Mouse (Mus musculus) CD8-positive naive resting alpha-beta T cell, adult 2 months (primary cell): ENCODE results near the gene Rps10.

ENCODE experiments used
- DNase-seq, 2 experiments: peaks; one replicate each; pipeline ENCODE4 v3.0.0; 2022; ENCODE audit warnings: low read depth in 2 of 2, low spot score in 2 of 2

Rps10 gene

DNA sequence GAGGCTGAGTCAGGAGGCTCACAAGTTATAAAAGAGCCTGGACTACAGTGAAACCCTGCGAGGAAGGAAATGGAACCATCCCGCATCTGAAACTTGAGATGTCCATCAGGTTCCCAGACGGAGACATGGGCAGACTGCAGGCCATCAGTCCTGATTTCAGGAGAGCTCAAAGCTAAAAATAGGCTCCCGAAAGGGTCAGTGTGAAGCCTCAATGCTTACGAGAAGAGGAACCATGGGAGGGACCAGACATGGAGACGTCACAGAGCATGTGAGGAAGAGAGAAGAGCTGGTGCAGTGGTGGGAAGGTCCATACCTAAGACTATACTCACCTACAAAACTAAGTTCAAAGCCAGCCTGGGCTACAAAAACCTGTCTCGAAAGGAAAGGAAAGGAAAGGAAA lies 21.1 kb downstream of the Rps10 start:
- DNase-seq = no peak

DNA sequence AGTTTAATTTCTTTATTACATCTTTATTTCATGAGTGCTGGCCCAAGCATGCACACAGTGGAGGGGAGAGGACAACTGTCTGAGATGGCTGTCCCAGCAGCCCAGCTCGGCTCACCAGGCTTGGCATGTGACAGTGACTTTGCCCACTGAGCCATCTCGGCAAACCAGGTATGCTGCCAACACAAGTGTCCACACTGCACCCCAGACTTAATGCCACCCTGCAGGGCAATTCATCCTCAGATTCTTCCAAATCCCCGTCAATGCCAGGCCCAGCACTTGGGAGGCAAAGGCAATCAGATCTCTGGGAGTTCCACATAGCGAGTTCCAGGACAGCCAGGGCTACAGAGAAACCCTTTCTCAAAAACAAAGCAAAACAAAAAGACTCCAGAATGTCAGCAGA lies 23.5 kb downstream of the Rps10 start:
- no peak for DNase-seq

DNA sequence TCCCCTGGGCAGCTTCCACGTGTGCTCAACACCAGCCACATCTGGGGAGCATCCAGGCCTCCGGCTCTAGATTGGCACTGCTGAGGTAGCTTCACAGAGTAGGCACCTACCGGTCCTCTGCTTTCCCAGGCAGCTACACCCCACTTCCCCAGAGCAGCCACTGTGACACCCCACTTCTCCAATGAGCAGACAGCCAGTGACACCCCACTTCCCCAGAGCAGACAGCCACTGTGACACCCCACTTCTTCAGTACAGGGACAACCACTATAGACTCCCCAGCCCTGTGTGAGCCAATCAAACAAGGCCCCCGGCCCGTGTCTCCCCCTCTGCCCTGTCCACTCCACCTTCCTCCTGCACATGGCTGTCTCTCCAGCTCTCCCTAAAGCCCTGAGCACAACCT lies 24.5 kb downstream of the Rps10 start:
- DNase-seq = no peak

DNA sequence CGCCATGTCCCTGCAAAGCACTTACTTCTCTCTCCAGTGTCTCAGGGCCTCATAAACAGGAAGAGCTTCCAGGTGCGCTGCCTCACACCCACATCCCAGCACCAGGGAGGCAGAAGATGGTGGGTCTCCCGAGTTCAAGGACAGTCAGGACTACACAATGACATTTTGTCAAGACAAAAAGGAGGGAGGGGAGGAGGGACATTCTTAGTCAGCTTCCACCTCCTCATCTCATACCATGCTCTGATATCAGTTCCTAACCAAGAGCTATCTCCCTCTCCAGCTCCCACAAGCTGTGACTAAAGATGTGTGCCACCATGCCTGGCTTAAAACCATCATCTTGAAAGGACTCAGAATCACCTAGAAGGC lies 25.0 kb downstream of the Rps10 start:
- DNase-seq = no peak

DNA sequence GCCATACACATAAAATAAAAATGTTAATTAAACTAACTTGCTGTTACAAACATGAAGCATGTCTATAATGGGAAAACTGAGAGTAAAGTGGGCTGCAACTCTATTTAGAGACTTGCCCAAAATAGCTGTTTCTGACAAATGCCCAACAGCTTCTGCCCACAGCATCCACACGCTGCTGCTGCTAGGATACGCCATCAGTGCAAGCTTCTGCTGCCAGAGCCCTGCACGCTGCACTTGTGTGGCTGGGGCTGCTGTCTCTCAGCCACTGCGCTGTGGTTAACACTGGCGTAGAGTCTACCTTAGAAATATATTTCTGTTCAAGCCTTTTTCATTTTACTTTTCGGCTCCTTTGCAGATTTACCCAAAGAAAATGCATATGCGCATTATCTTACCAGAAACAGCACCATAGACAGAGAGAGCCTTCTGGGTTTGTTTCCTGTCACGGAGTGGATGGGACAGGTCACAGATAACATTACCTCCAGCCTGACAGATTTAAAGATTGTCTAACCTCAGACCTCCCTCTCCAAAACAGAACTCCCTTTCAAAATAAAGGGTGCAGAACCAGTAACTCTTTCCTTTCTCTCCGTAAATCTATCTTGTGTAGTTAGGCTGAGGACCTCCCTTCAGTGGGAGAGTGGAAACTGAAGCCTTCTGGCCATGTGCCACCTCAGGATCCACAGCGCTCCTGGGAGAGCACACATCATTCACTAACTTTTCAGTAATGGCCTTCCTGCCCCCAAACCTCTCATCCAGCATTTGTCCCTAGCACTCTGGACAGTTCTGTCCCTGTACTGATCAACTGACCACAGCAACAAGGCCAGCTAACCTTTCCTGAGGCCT lies 25.6 kb downstream of the Rps10 start:
- no peak for DNase-seq

DNA sequence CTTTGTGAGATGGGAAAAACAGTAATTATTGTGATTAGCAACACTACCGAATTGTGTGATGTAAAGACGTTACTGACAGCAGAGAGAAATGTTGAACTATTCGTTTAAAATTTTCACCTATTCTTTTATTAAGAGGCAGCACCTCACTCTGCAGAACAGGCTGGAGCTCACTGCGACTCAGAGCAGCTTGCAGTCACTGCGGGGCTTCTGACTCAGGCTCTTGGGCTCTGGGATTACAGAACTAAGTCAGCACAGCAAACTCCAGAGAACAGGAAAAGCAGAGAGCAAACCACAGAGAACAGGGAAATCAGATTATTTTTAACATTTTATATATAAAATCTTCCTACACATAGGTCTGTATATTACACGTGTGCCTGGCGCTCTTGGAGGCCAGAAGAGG lies 26.9 kb downstream of the Rps10 start:
- no peak for DNase-seq

DNA sequence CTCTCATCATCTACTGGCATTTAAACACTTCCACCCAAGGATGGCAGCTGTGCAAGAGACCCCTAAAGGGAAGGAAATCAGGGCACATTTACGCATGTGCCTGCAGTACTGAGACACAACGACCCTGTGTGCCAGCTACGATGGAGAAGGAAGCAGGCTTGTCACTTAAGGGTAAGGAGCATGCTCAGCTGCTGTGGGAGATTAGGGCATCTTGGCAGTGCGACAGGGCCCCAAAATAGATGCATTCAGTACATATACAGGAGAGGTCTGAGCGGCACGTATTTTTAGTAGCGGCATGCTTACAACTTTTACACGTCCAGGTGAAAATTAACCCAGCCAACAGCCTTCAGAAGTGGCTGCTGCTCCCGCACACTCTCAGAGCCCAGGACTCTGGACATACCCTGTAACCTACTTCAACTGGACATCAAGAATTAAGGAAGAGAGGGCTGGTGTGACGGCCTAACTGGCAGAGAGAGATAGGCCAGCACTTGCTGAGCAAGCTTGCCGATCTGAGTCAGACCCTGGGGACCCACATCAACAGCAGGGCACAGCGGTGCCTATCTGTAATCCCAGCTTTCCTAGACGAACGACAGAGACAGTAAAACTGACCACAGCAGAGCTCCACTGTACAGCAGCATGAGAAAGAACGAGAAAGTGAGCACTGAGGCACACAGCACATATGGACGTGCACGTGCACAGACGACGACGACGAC lies 32.8 kb downstream of the Rps10 start:
- DNase-seq = no peak

DNA sequence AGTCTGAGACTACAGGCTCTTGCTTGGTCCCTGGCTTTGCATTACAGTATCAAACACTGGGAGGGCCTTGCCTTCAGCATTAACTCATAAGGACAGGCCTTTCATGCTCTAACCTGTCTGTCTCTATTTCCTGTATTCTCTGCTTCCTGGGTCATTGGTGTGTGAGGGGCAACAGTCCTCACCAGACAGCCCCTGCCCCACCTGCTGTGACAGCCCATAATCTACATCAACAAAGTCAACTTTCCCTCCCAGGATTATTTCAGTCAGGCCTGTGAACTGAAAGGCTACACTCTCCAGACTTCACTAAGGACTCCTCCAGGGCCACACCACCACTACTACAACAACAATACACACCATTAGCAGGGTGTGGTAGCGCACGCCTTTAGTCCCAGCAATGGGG lies 33.4 kb downstream of the Rps10 start:
- no peak for DNase-seq

DNA sequence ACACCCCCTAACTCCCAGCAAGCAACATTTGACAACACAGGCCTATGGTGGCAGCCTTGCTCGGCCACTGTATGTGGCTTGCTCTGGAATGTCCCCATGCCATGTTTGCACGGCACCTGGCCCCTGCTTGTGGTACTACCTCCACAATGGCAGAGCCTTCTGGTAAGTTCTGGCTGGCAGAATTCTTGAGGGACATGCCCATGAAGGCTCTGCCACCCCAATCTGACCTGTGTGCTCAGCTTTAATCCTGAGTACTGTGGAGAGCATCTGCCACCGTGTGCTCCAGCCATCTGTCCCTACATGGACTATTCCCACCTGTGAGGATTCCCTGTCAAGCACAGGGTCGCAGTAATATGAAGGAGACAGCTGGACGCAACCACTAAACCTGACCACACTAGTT lies 35.6 kb downstream of the Rps10 start:
- no peak for DNase-seq

DNA sequence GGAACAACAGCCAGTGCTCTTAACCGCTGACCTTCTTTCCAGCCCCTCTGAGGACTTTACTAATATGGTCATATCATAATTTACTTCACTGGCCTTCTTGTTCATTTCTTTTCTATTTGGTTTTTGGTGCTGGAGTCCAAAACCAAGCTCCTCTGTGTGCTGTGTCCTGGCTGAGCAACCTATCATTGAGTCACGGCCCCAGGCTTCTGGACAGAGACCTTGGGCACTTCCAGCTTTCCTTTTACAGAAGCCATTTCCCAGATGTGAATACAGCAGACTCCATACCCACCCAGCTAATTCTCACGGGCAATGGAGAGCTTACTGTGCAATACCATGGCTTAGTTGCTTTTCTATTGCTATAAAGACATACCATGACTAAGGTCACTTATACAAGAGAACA lies 36.2 kb downstream of the Rps10 start:
- DNase-seq = no peak

DNA sequence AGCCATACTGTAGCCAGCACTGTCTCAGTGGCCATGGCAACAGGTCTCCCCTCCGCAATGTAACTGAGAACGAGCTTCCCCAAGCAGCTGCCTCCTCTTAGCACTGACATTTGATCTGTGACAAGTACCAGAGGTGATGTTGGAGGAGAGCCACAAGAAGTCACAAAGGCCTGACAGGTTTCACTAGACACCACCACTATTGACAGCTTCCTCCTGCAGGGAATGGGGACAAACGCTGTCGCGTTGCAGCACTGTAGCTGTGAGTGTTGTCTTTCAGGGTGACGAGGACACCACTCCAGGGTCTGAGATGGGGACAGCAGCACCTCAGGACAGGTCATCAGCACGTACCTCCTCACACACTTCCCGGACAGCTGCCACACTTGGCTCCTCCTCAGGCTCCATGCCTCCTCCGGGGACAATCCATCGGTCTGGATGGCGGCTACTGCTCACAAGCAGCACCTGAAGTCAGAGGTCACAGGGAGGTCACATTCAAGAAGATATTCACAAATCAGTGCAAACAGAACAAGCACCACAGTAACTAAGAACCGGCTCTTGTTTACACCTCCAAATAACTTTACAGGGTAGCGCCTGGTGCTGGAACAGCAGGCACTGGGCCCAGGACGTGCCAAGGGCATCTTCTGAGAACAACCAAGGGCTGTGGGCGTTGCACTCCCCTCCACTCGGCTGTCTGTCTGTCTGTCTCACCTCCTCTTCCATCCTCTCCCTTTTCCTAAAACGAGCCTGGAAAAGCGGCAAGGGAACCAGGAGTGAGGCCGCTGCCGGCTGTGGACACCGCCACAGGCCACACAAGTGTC lies 39.9 kb downstream of the Rps10 start:
- DNase-seq = no peak

DNA sequence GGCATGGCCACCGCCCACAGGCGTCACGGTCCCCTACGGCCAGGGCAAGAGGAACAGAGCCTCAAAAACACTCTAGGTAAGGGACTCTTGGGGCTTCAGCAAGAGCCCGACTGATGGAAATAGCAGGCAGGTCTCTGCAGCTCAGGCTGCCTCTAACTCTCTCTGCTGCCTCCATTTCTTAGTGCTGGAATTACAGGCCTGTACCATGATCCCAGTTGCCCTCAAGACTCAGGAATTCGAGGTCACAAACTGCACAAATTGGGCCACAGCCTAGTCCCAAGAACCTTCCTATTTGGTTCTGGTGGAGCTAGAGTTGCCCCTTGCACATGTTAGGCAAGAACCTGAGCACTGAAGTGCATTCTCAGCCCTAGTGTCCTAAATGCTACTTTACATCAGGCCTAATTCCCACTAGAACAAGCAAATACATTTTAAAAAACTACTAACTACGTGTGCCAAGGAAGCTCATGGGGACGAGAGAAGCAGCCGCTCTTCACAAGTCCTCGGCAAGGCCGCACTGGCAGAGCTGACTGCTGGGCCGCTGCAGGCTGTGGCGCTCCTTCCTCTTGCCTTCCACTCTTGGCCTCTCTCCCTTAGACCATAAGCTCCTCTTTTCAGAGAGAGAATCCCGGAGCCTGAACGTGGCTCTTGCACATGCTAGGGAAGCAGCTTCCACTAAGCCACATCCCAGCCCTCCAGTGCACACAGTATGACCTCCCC lies 40.7 kb downstream of the Rps10 start:
- DNase-seq = no peak

DNA sequence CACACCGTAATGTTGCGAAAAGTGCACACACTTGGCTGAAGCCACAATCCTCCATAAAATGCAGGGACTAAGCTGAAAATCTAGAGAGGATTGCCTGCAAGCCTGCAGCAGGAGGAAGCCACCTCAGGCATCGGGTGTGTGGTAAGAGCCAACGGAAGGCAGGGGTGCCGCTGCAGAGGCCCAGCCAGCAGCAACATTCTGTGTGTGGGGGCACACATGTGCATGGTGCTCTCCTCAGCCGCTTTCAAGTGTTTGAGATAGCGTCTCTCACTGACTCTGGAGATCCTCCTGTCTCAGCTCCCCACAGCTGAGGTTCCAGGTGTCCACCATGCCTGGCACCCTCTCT lies 43.9 kb downstream of the Rps10 start:
- DNase-seq = peak in 1 of 2 experiments; percentile 3

DNA sequence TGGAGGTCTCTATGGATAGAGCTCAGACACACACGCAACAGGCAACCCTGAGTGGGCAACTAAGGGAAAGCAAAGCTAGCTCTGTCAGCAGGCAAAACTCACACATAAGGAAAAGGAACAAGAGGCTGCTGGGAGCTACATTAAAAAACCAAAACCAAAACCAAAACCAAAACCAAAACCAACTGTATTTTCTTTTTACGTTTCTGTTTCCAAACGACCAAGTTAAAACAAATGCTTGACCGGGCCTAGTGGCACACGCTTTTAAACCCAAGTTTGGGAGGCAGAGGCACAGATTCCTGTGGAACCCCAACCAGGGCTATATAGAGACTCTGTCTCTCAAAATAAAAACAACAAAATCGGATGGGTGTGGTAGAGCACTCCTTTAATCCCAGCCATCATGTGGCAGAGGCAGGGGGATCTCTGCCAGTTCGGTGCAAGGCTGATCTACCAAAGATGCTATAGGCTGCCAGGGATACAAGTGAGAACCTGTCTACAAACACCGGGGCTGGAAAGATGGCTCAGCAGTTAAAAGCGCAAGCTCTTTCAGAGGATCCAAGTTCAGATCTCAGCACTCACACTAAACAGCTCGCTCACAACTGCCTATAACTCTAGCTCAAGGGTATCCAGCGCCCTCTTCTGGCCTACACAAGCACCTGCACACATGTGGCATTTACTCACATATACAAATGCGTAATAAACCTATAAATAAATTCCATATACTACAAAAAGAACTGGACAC lies 44.5 kb downstream of the Rps10 start:
- peak; percentile 11 to 32 for DNase-seq

DNA sequence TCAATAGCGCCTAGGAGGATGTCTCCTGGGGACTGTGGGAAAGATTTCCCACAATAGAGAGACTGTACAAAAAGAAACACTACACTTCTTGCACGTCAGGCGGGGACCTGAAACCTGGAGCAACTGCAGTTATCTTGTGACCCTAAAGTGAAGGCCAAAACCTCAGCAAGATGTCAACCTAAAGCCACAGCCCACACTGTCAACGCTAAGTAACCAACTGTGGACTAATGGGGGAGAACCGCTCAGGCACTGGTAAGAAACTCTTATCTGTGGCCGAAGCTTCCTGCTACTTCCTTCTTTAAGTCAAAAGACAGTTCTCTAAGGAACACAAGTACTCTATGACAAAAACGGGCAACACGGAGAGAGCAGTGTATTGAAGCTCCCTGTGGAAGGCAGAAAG lies 48.2 kb downstream of the Rps10 start:
- DNase-seq = no peak

DNA sequence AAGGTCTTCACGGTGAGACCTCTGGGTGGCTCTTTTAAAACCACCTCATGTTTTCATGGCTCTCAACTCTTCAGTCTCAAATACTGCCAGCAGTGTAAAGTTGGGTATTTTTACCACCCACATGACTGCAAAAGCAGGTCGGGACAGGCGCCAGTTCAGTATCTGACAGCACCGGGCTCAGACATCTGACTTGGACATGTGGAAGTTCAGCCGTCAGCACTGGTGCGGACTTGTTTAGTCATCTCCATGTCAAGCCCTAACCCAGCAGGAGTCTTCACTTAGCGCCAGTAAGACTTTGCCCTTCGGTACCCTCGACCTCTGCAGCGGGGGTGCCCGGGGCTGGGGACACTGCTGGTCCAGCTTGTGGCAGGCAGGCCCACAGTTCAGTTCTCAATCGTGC lies 49.2 kb downstream of the Rps10 start:
- DNase-seq = no peak

DNA sequence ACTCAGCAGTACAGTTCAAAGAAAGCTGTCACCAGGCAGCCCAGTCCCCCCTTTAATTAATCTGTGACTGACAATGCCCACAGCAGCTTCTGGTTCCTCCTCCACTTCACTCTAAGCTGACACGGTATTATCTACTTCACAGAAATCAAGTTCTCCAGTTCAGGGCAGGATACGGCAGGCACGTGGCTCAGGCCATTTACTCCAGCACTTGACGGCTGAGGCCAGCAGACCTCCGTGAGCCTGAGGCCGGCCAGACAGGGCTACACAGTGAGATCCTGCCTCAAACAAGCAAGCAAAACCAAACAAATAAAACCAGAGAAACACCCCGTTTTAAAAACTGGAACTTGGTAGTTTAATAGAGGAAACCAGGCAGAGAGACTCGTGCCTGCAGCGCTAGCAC lies 49.8 kb downstream of the Rps10 start:
- no peak for DNase-seq

DNA sequence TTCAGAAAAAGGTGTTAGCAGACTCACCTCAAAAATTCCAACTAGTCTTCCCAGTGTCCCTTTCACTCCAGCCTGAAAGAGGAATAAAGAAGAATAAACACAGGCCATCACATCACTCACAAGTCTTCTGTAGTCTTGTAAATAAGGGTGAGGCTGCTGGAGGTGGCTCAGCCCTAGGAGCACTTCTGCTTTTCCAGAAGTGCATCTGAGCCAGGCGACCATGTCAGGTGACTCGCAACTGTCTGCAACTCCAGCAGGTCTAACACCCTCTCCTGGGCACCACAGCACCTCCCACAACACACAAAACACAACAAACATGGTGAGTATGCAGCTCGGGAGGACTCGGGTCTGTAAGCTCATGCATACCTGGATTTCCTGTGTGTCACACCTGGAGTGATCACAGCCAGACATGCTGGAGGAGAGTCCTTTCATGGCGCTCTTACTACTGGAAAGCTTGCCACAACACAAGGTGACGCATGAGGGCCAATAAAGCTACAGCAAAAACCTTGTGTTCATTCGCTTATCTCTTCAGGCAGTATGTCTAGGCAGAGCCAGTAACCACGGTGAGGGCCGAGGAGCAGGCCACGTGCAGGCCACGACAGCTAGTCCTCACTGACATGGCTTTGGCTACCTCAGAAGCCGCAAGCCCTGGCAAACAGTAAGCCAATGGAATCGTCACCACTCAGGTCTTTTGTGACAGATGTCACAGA lies 53.1 kb downstream of the Rps10 start:
- no peak for DNase-seq
